Mouse (Mus musculus): ENCODE results near the gene Lyz2. TPM values are rescaled to one million over a fixed set of nuclear protein-coding genes. Genes with fewer than 3 reads are reported as not detected.
"Not testable (repeated sequence)": the region's sequence is repeated elsewhere in the genome, so short reads cannot be mapped to it uniquely, and the experiment has no call there.

Lyz2 gene
- polyA plus RNA-seq, 1 experiment from 2014 or later = 3,526 TPM

GRCm38 (mm10) chr10:117275681-117276369, 6.3 kb downstream of the Lyz2 start:
- Histone ChIP-seq H3K27me3 (replicated peaks; ENCODE audit: insufficient read depth, low read length) (no peaks in the 10 kb centered on the region), H3K9ac (replicated peaks; ENCODE audit: low read depth) (no peak overlapping the region), H3K4me2 (replicated peaks; ENCODE audit: low read depth, low read length) (no peak overlapping the region), H3K9me3 (ENCODE audit: low read length) (no peaks in the 10 kb centered on the region), H3K4me1 (ENCODE audit: insufficient read depth, low read depth, low read length) (no peaks in the 10 kb centered on the region), H3K4me3 (ENCODE audit: low read depth, low read length) (no peak overlapping the region), H3K27ac (ENCODE audit: low read length) (no peak overlapping the region), H3K36me3 (ENCODE audit: insufficient read depth, low read length) (no peaks in the 10 kb centered on the region)
- ATAC-seq (no peak), DNase-seq (ENCODE audit: low spot score) (no peak)
- TF ChIP-seq CTCF (IDR thresholded peaks at IDR 0.05) = no peak
- TF ChIP-seq EP300 (IDR thresholded peaks at IDR 0.05) = no peak
- 76% methylated on average over 10 of the region's 10 CpGs for WGBS

GRCm38 (mm10) chr10:117274645-117275044, 7.5 kb downstream of the Lyz2 start:
- 71% methylated on average over 3 of the region's 7 CpGs for WGBS
- not testable (repeated sequence) for DNase-seq (ENCODE audit: low spot score); H3K36me3 ChIP-seq (ENCODE audit: insufficient read depth, low read length); H3K9ac ChIP-seq (replicated peaks; ENCODE audit: low read depth); H3K27me3 ChIP-seq (replicated peaks; ENCODE audit: insufficient read depth, low read length); H3K4me1 ChIP-seq (ENCODE audit: insufficient read depth, low read depth, low read length); H3K4me2 ChIP-seq (replicated peaks; ENCODE audit: low read depth, low read length); H3K27ac ChIP-seq (ENCODE audit: low read length); H3K9me3 ChIP-seq (ENCODE audit: low read length); H3K4me3 ChIP-seq (ENCODE audit: low read depth, low read length); ATAC-seq

GRCm38 (mm10) chr10:117272023-117272422, 10.1 kb downstream of the Lyz2 start:
- Histone ChIP-seq H3K4me2 (replicated peaks; ENCODE audit: low read depth, low read length) (no peak overlapping the region), H3K9ac (replicated peaks; ENCODE audit: low read depth) (no peak overlapping the region), H3K4me1 (ENCODE audit: insufficient read depth, low read depth, low read length) (no peaks in the 10 kb centered on the region), H3K36me3 (ENCODE audit: insufficient read depth, low read length) (no peaks in the 10 kb centered on the region), H3K27ac (ENCODE audit: low read length) (no peak overlapping the region), H3K9me3 (ENCODE audit: low read length) (no peaks in the 10 kb centered on the region), H3K4me3 (ENCODE audit: low read depth, low read length) (no peak overlapping the region), H3K27me3 (replicated peaks; ENCODE audit: insufficient read depth, low read length) (no peaks in the 10 kb centered on the region)
- TF ChIP-seq CTCF (IDR thresholded peaks at IDR 0.05) (peak; percentile 53), EP300 (IDR thresholded peaks at IDR 0.05) (no peak)
- peak; percentile 37 for DNase-seq (ENCODE audit: low spot score)
- no peak for ATAC-seq

GRCm38 (mm10) chr10:117259870-117260269, 22.3 kb downstream of the Lyz2 start:
- no peak for ATAC-seq

GRCm38 (mm10) chr10:117238603-117239002, 43.5 kb downstream of the Lyz2 start, which contains the start of gene 9530003J23Rik:
9530003J23Rik (minus strand) TSS chr10:117238703.
- no peak for DNase-seq (ENCODE audit: low spot score)
- Histone ChIP-seq H3K4me1 (ENCODE audit: insufficient read depth, low read depth, low read length) (no peaks in the 10 kb centered on the region), H3K4me2 (replicated peaks; ENCODE audit: low read depth, low read length) (no peak within 1 kb of the TSS), H3K9ac (replicated peaks; ENCODE audit: low read depth) (no peak within 1 kb of the TSS), H3K36me3 (ENCODE audit: insufficient read depth, low read length) (no peaks in the 10 kb centered on the region), H3K4me3 (ENCODE audit: low read depth, low read length) (no peak within 1 kb of the TSS), H3K27me3 (replicated peaks; ENCODE audit: insufficient read depth, low read length) (no peaks in the 10 kb centered on the region), H3K9me3 (ENCODE audit: low read length) (no peaks in the 10 kb centered on the region), H3K27ac (ENCODE audit: low read length) (no peak within 1 kb of the TSS)
- WGBS = 76% methylated on average over 12 of the region's 12 CpGs
- no peak for TF ChIP-seq EP300 (IDR thresholded peaks at IDR 0.05)
- TF ChIP-seq CTCF (IDR thresholded peaks at IDR 0.05) = no peak
- no peak for ATAC-seq

More at GRCm38 (mm10) chr10:117259870-117260269, 22.3 kb downstream of the Lyz2 start:
- Histone ChIP-seq H3K4me2 (replicated peaks; ENCODE audit: low read depth, low read length) (no peak overlapping the region), H3K36me3 (ENCODE audit: insufficient read depth, low read length) (no peaks in the 10 kb centered on the region), H3K4me3 (ENCODE audit: low read depth, low read length) (no peak overlapping the region), H3K4me1 (ENCODE audit: insufficient read depth, low read depth, low read length) (no peaks in the 10 kb centered on the region), H3K27ac (ENCODE audit: low read length) (no peak overlapping the region), H3K27me3 (replicated peaks; ENCODE audit: insufficient read depth, low read length) (no peaks in the 10 kb centered on the region), H3K9ac (replicated peaks; ENCODE audit: low read depth) (no peak overlapping the region), H3K9me3 (ENCODE audit: low read length) (no peaks in the 10 kb centered on the region)
- DNase-seq (ENCODE audit: low spot score) = no peak
- no peak for TF ChIP-seq EP300 (IDR thresholded peaks at IDR 0.05)
- TF ChIP-seq CTCF (IDR thresholded peaks at IDR 0.05) = no peak

- TF ChIP-seq EP300 (IDR thresholded peaks at IDR 0.05) (peak; percentile 76), CTCF (IDR thresholded peaks at IDR 0.05) (0 out of 2 replicates have a peak, but pooled peaks have one; percentile 19)
- Histone ChIP-seq H3K9me3 (ENCODE audit: low read length) (no peaks in the 10 kb centered on the region), H3K9ac (replicated peaks; ENCODE audit: low read depth) (no peak overlapping the region), H3K4me2 (replicated peaks; ENCODE audit: low read depth, low read length) (peak overlapping the region; percentile 36), H3K4me3 (ENCODE audit: low read depth, low read length) (no peak overlapping the region), H3K4me1 (ENCODE audit: insufficient read depth, low read depth, low read length) (no peaks in the 10 kb centered on the region), H3K36me3 (ENCODE audit: insufficient read depth, low read length) (no peaks in the 10 kb centered on the region), H3K27me3 (replicated peaks; ENCODE audit: insufficient read depth, low read length) (no peaks in the 10 kb centered on the region), H3K27ac (ENCODE audit: low read length) (0 out of 2 replicates have a peak overlapping the region, but pooled peaks have one; percentile 16)
- ATAC-seq = peak; percentile 83
- peak; percentile 67 for DNase-seq (ENCODE audit: low spot score)
- 21% methylated on average over 11 of the region's 11 CpGs for WGBS
These were observed 46.3 kb downstream of the Lyz2 start for GRCm38 (mm10) chr10:117235866-117236265.
